Mouse (Mus musculus) kidney, embryonic 16.5 days (tissue): Measurements from ENCODE around the gene Psmc3. TPM values are rescaled to one million over a fixed set of nuclear protein-coding genes. Genes with fewer than 3 reads are reported as not detected.

Experiments used
- ATAC-seq: fragments of 200-750 bp; cut with Nextera tagmentation; 2 replicates; pipeline ENCODE4 v1.8.0; 2017; ENCODE audit warnings: moderate TSS enrichment; ENCODE audit not compliant: low FRiP score, low TSS enrichment
- H3K27ac ChIP-seq: fragments of 300-500 bp; sonication (generic); 2 replicates; pipeline ENCODE4 v1.5.1; 2014; ENCODE audit warnings: low read length
- H3K27me3 ChIP-seq: fragments of 300-500 bp; sonication (generic); 2 replicates; pipeline ENCODE4 v1.6.1; 2014; ENCODE audit warnings: low read length, control low read depth, mixed read lengths; ENCODE audit not compliant: insufficient read depth
- H3K36me3 ChIP-seq: fragments of 300-500 bp; sonication (generic); 2 replicates; pipeline ENCODE4 v1.6.1; 2014; ENCODE audit warnings: low read length, control low read depth, mixed read lengths; ENCODE audit not compliant: insufficient read depth
- H3K4me1 ChIP-seq: fragments of 300-500 bp; sonication (generic); 2 replicates; pipeline ENCODE4 v1.6.1; 2014; ENCODE audit warnings: low read length, control low read depth, mixed read lengths; ENCODE audit not compliant: insufficient read depth
- H3K4me2 ChIP-seq: fragments of 300-500 bp; sonication (generic); replicated peaks from 2 replicates; pipeline ENCODE4 v1.6.1; 2014; ENCODE audit warnings: low read depth, low read length
- H3K4me3 ChIP-seq: fragments of 300-500 bp; sonication (generic); 2 replicates; pipeline ENCODE4 v1.5.1; 2014; ENCODE audit warnings: mild to moderate bottlenecking, low read length
- H3K9ac ChIP-seq: fragments of 300-500 bp; sonication (generic); replicated peaks from 2 replicates; pipeline ENCODE4 v1.6.1; 2014; ENCODE audit warnings: low read length
- H3K9me3 ChIP-seq: fragments of 300-500 bp; sonication (generic); 2 replicates; pipeline ENCODE4 v1.6.1; 2016; ENCODE audit warnings: low read length, control low read depth
- WGBS: fragments of 180-500 bp; shearing (Covaris S2); extraction: QIAGEN DNeasy Blood & Tissue Kit; methylation state at CpG from one replicate; pipeline ENCODE4 v1.1.7; 2014; 5-methylcytosine and 5-hydroxymethylcytosine counted together
- polyA plus RNA-seq: library from polyadenylated mRNA; unstranded; fragments of >200 nt; fragmentation: Nextera tagmentation; extraction: Ambion mirVana; gene quantifications from 2 replicates; pipeline ENCODE4 v1.2.1, GENCODE M21; 2015

Gene Psmc3
- polyA plus RNA-seq, 1 experiment from 2014 or later = 357 TPM

- no peak for ATAC-seq
- no peaks in the 10 kb centered on the region for H3K4me1 ChIP-seq
- H3K4me2 ChIP-seq = no peak overlapping the region
- no peaks in the 10 kb centered on the region for H3K9me3 ChIP-seq
- WGBS = 74% methylated on average over 9 of the region's 9 CpGs
- H3K4me3 ChIP-seq = no peak overlapping the region
- no peaks in the 10 kb centered on the region for H3K36me3 ChIP-seq
- no peaks in the 10 kb centered on the region for H3K27me3 ChIP-seq
- H3K27ac ChIP-seq = no peak overlapping the region
- no peak overlapping the region for H3K9ac ChIP-seq
These were observed 32.8 kb downstream of the Psmc3 start for GRCm38 (mm10) chr2:91086392-91087237.

GRCm38 (mm10) chr2:91087453-91087852 lies 33.6 kb downstream of the Psmc3 start:
- ATAC-seq = no peak
- WGBS = 87% methylated on average over 9 of the region's 9 CpGs
- Histone ChIP-seq H3K4me1 (no peaks in the 10 kb centered on the region), H3K27ac (no peak overlapping the region), H3K9ac (no peak overlapping the region), H3K27me3 (no peaks in the 10 kb centered on the region), H3K4me3 (no peak overlapping the region), H3K4me2 (no peak overlapping the region), H3K36me3 (no peaks in the 10 kb centered on the region), H3K9me3 (no peaks in the 10 kb centered on the region)

- no peak overlapping the region for H3K9ac ChIP-seq
- H3K4me3 ChIP-seq = no peak overlapping the region
- no peak overlapping the region for H3K27ac ChIP-seq
- no peak for ATAC-seq
- H3K36me3 ChIP-seq = no peaks in the 10 kb centered on the region
- H3K27me3 ChIP-seq = no peaks in the 10 kb centered on the region
- no peak overlapping the region for H3K4me2 ChIP-seq
- no peaks in the 10 kb centered on the region for H3K4me1 ChIP-seq
- 77% methylated on average over 9 of the region's 9 CpGs for WGBS
- no peaks in the 10 kb centered on the region for H3K9me3 ChIP-seq
These were observed 35.2 kb downstream of the Psmc3 start for GRCm38 (mm10) chr2:91088987-91089386.

- H3K4me2 ChIP-seq = no peak overlapping the region
- no peaks in the 10 kb centered on the region for H3K9me3 ChIP-seq
- no peak for ATAC-seq
- no peak overlapping the region for H3K9ac ChIP-seq
- no peaks in the 10 kb centered on the region for H3K36me3 ChIP-seq
- no peaks in the 10 kb centered on the region for H3K27me3 ChIP-seq
- H3K27ac ChIP-seq = no peak overlapping the region
- H3K4me1 ChIP-seq = no peaks in the 10 kb centered on the region
- no peak overlapping the region for H3K4me3 ChIP-seq
- WGBS = 76% methylated on average over 6 of the region's 6 CpGs
These were observed 36.4 kb downstream of the Psmc3 start for GRCm38 (mm10) chr2:91090208-91090607.

DNA sequence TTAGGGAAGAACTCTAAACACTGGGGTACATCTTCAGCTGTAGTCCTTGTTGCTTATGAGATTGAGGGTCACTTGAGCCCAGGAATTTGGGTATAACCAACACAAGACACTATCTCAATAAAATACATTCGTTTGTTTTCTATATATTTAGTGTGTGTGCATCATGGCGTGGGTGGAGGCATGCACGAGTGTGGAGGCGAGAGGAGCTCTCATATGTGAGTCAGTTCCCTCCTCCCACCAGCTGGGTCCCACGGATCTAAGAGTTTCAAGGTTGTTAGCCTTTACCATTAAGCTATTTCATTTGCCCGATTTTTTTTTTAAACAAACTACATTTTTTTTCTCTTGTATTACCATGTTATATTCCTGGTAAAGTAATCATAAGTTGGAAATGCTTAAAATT lies 37.0 kb downstream of the Psmc3 start:
- Histone ChIP-seq H3K27ac (no peak overlapping the region), H3K9ac (no peak overlapping the region), H3K27me3 (no peaks in the 10 kb centered on the region), H3K4me2 (no peak overlapping the region), H3K4me3 (no peak overlapping the region), H3K4me1 (no peaks in the 10 kb centered on the region), H3K36me3 (no peaks in the 10 kb centered on the region), H3K9me3 (no peaks in the 10 kb centered on the region)
- WGBS = 68% methylated on average over 6 of the region's 6 CpGs
- ATAC-seq = no peak

GRCm38 (mm10) chr2:91096524-91096923 lies 42.7 kb downstream of the Psmc3 start:
- no peaks in the 10 kb centered on the region for H3K27me3 ChIP-seq
- H3K9me3 ChIP-seq = no peaks in the 10 kb centered on the region
- no peaks in the 10 kb centered on the region for H3K4me1 ChIP-seq
- no peak overlapping the region for H3K27ac ChIP-seq
- no peaks in the 10 kb centered on the region for H3K36me3 ChIP-seq
- 69% methylated on average over 14 of the region's 14 CpGs for WGBS
- H3K9ac ChIP-seq = no peak overlapping the region
- ATAC-seq = no peak
- H3K4me3 ChIP-seq = no peak overlapping the region
- H3K4me2 ChIP-seq = no peak overlapping the region

DNA sequence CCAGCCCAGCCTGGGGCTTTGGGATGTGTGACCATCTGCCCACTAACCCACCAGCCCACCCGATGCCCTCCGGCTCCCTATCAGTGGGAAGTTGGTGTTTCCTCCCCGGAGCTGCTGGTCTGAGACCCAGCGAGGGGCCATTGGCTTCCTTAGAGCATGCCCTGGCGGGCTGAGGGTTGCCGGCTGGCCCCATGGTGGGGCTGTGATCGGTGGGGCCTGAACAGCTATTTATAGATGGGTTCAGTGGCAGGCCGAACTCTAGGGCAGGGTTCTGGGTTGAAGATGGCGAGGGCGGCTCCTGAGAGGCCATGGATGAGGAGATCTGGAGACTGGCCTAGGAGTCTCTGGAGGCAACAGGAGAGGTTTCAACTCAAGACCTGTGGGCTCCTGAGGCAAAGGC lies 43.2 kb downstream of the Psmc3 start:
- H3K4me2 ChIP-seq = no peak overlapping the region
- no peak overlapping the region for H3K4me3 ChIP-seq
- no peaks in the 10 kb centered on the region for H3K36me3 ChIP-seq
- no peaks in the 10 kb centered on the region for H3K4me1 ChIP-seq
- H3K9me3 ChIP-seq = no peaks in the 10 kb centered on the region
- no peaks in the 10 kb centered on the region for H3K27me3 ChIP-seq
- no peak for ATAC-seq
- WGBS = 68% methylated on average over 10 of the region's 10 CpGs
- H3K27ac ChIP-seq = no peak overlapping the region
- 0 out of 2 replicates have a peak overlapping the region, but pooled peaks have one; percentile 9 for H3K9ac ChIP-seq

- Histone ChIP-seq H3K9me3 (no peaks in the 10 kb centered on the region), H3K27me3 (no peaks in the 10 kb centered on the region), H3K36me3 (no peaks in the 10 kb centered on the region), H3K4me2 (no peak overlapping the region), H3K9ac (no peak overlapping the region), H3K4me3 (no peak overlapping the region), H3K27ac (no peak overlapping the region), H3K4me1 (no peaks in the 10 kb centered on the region)
- 85% methylated on average over 2 of the region's 2 CpGs for WGBS
- no peak for ATAC-seq
These were observed 44.3 kb downstream of the Psmc3 start for GRCm38 (mm10) chr2:91098156-91098555.

GRCm38 (mm10) chr2:91101124-91101740 lies 47.4 kb downstream of the Psmc3 start:
- no peaks in the 10 kb centered on the region for H3K9me3 ChIP-seq
- WGBS = 5% methylated on average over 7 of the region's 7 CpGs
- H3K27ac ChIP-seq = no peak overlapping the region
- peak; percentile 87 for ATAC-seq
- H3K4me3 ChIP-seq = no peak overlapping the region
- peak overlapping the region; percentile 55; the same call in 1 of the 2 replicates for H3K9ac ChIP-seq
- H3K36me3 ChIP-seq = no peaks in the 10 kb centered on the region
- no peak overlapping the region for H3K4me2 ChIP-seq
- no peaks in the 10 kb centered on the region for H3K27me3 ChIP-seq
- H3K4me1 ChIP-seq = no peaks in the 10 kb centered on the region

DNA sequence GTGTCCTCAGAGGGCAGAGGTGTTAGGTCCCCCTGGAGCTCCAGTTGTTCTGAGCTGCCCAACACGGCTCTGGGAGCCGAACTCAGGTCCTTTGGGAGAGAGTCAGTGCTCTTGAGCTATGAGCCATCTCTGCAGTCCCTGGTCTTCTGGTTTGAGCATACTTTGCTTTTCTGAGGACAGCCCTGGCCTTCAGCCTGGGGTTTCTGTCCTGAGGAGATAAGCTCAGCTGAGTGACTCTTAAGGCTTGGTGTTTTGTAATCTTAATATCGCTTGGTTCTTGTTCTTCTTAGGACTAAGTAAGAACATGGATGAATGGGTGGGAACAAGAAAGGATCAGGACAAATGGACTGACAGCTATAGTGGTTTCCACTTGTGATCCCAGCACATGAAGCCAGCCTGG lies 54.3 kb downstream of the Psmc3 start:
- H3K27ac ChIP-seq = no peak overlapping the region
- no peak for ATAC-seq
- H3K4me2 ChIP-seq = no peak overlapping the region
- no peaks in the 10 kb centered on the region for H3K4me1 ChIP-seq
- 79% methylated on average over 3 of the region's 3 CpGs for WGBS
- H3K27me3 ChIP-seq = no peaks in the 10 kb centered on the region
- H3K9me3 ChIP-seq = no peaks in the 10 kb centered on the region
- no peak overlapping the region for H3K9ac ChIP-seq
- no peak overlapping the region for H3K4me3 ChIP-seq
- no peaks in the 10 kb centered on the region for H3K36me3 ChIP-seq
